Mouse (Mus musculus): ENCODE measurements around the gene Lin7c. TPM values are rescaled to one million over a fixed set of nuclear protein-coding genes. Genes with fewer than 3 reads are reported as not detected.
A peak's percentile ranks its signal among the peaks of the same experiment; 100 is the strongest.
"Not testable (repeated sequence)": the region's sequence is repeated elsewhere in the genome, so short reads cannot be mapped to it uniquely, and the experiment has no call there.

The Lin7c gene
- total RNA-seq (2021) = 10 to 100 TPM; 23.3 to 24.6 TPM
- long read RNA-seq, experiment 1, full-length matches to known transcripts = 7 of 12 reads
- long read RNA-seq, experiment 1, partial matches to known transcripts = 3 of 12 reads
- long read RNA-seq, experiment 1, other reads (novel, unspliced or antisense) = 2 of 12 reads
- long read RNA-seq, experiment 2, full-length matches to known transcripts = 16 of 23 reads
- long read RNA-seq, experiment 2, partial matches to known transcripts = 2 of 23 reads
- long read RNA-seq, experiment 2, other reads (novel, unspliced or antisense) = 5 of 23 reads

- DNase-seq = peak; percentile 93
These were observed at the start of gene Lin7c for GRCm38 (mm10) chr2:109890597-109890996. Gene Lin7c, plus strand, starts transcription at chr2:109890853.

- DNase-seq = no peak
These were observed 44.3 kb upstream of the Lin7c start for GRCm38 (mm10) chr2:109846401-109846800.

GRCm38 (mm10) chr2:109848305-109848704 is 42.3 kb upstream of the Lin7c start:
- DNase-seq = no peak

- no peak for DNase-seq
These were observed 41.9 kb upstream of the Lin7c start for GRCm38 (mm10) chr2:109848715-109849114.

- DNase-seq = no peak
These were observed 35.1 kb upstream of the Lin7c start for GRCm38 (mm10) chr2:109855601-109856000.

- no peak for DNase-seq
These were observed 31.0 kb upstream of the Lin7c start for GRCm38 (mm10) chr2:109859671-109860070.

GRCm38 (mm10) chr2:109860832-109861231 is 29.8 kb upstream of the Lin7c start:
- no peak for DNase-seq

- DNase-seq = not testable (repeated sequence)
These were observed 11.2 kb upstream of the Lin7c start for GRCm38 (mm10) chr2:109879429-109879828.

GRCm38 (mm10) chr2:109881111-109881510 is 9.5 kb upstream of the Lin7c start:
- DNase-seq = no peak

GRCm38 (mm10) chr2:109881625-109882024 is 9.0 kb upstream of the Lin7c start:
- DNase-seq = no peak

- DNase-seq = no peak
These were observed 6.5 kb upstream of the Lin7c start for GRCm38 (mm10) chr2:109884106-109884505.

- peak; percentile 34 for DNase-seq
These were observed 6.1 kb upstream of the Lin7c start for GRCm38 (mm10) chr2:109884507-109884906.

- no peak for DNase-seq
These were observed 585 bp upstream of the Lin7c start for GRCm38 (mm10) chr2:109890068-109890467.

GRCm38 (mm10) chr2:109891031-109891430 is 378 bp downstream of the Lin7c start:
- DNase-seq = no peak

GRCm38 (mm10) chr2:109891471-109891870 is 818 bp downstream of the Lin7c start:
- DNase-seq = no peak

- no peak for DNase-seq
These were observed 5.7 kb downstream of the Lin7c start for GRCm38 (mm10) chr2:109896311-109896710.

- no peak for DNase-seq
These were observed 12.2 kb downstream of the Lin7c start for GRCm38 (mm10) chr2:109902869-109903268.

GRCm38 (mm10) chr2:109904171-109904821 is 13.6 kb downstream of the Lin7c start:
- DNase-seq = peak; percentile 60

GRCm38 (mm10) chr2:109909122-109909521 is 18.5 kb downstream of the Lin7c start:
- no peak for DNase-seq

- DNase-seq = no peak
These were observed 21.6 kb downstream of the Lin7c start for GRCm38 (mm10) chr2:109912216-109912615.

GRCm38 (mm10) chr2:109912766-109913165 is 22.1 kb downstream of the Lin7c start:
- DNase-seq = no peak

GRCm38 (mm10) chr2:109913241-109913640 is 22.6 kb downstream of the Lin7c start:
- DNase-seq = no peak

- no peak for DNase-seq
These were observed 23.9 kb downstream of the Lin7c start for GRCm38 (mm10) chr2:109914601-109915000.
